Mouse (Mus musculus): ENCODE results near the gene Rnf13. TPM values are rescaled to one million over a fixed set of nuclear protein-coding genes. Genes with fewer than 3 reads are reported as not detected.
"Not testable (repeated sequence)": the region's sequence is repeated elsewhere in the genome, so short reads cannot be mapped to it uniquely, and the experiment has no call there.

The Rnf13 gene
- polyA plus RNA-seq, 2 experiments = 9.7 to 34.7 TPM

DNA sequence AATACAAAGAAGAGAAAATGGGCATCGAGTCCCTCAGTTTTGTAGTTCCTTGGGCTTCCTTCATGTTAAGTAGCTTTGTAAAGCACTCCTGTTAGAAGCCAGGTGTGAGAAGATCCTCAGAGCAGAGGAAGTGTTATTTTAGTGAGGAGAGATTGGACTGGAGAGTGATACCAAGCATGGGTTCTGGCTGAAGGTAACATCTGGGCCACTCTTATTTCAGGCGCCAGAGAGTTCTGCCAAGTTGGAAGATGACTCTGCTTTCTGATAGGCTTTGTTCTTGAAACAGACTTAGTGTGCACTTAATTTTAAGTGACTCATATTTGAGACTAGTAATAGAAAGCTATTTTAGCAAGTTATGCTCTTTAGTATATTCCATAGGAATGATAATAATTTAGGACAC, 41.1 kb downstream of the Rnf13 start:
- DNase-seq (ENCODE audit: low read depth in 3 of 3, low spot score in 3 of 3) (no peak), ATAC-seq (ENCODE audit: insufficient read depth) (no peak)
- Histone ChIP-seq H3K9ac (replicated peaks) (no peak overlapping the region), H3K4me2 (ENCODE audit: low read depth) (no peak overlapping the region), H3K4me3 (ENCODE audit: insufficient read depth in 1 of 2, low read depth in 2 of 2, low read length in 2 of 2) (no peak overlapping the region), H3K36me3 (replicated peaks; ENCODE audit: control insufficient read depth, insufficient read depth, low read depth) (no peaks in the 10 kb centered on the region), H3K9me3 (ENCODE audit: control insufficient read depth, low read length) (no peaks in the 10 kb centered on the region), H3K27ac (no peak overlapping the region), H3K27me3 (ENCODE audit: control insufficient read depth, insufficient read depth, low read length) (no peaks in the 10 kb centered on the region), H3K4me1 (replicated peaks; ENCODE audit: control insufficient read depth in 2 of 2, insufficient read depth in 2 of 2, low read length in 1 of 2) (no peaks in the 10 kb centered on the region)
- TF ChIP-seq CTCF (IDR thresholded peaks at IDR 0.05; ENCODE audit: low read depth) = no peak
- no peak for TF ChIP-seq EP300 (IDR thresholded peaks at IDR 0.05; ENCODE audit: low read depth)
- 77% methylated on average over 2 of the region's 2 CpGs for WGBS (ENCODE audit: insufficient replicate concordance)

DNA sequence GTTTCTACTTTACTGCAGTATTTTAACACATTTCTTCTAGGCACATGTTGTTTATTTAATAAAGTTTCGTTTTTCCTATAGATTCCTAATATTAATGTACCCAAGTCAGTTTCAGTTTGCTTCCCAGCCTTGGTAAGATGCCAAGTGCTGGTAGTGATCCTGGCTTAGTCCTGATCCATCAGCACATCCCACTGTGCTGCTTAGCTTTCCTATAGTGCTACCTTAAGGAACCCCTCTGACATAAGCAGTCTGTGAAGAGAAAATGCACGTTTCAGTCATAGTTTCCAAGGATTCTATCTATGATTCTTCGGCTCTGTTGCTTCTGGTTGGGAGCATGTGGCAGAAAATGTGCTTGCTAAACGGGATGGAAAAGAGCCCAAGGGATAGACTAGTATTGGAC, 52.6 kb downstream of the Rnf13 start:
- no peak for TF ChIP-seq CTCF (IDR thresholded peaks at IDR 0.05; ENCODE audit: low read depth)
- H3K27ac ChIP-seq = no peak overlapping the region
- no peak overlapping the region for H3K9ac ChIP-seq (replicated peaks)
- no peak overlapping the region for H3K4me3 ChIP-seq (ENCODE audit: insufficient read depth in 1 of 2, low read depth in 2 of 2, low read length in 2 of 2)
- no peaks in the 10 kb centered on the region for H3K36me3 ChIP-seq (replicated peaks; ENCODE audit: control insufficient read depth, insufficient read depth, low read depth)
- ATAC-seq (ENCODE audit: insufficient read depth) (no peak), DNase-seq (ENCODE audit: low read depth in 3 of 3, low spot score in 3 of 3) (no peak)
- H3K4me1 ChIP-seq (replicated peaks; ENCODE audit: control insufficient read depth in 2 of 2, insufficient read depth in 2 of 2, low read length in 1 of 2) = no peaks in the 10 kb centered on the region
- no peak overlapping the region for H3K4me2 ChIP-seq (ENCODE audit: low read depth)
- 59% methylated on average over 4 of the region's 4 CpGs for WGBS (ENCODE audit: insufficient replicate concordance)
- no peaks in the 10 kb centered on the region for H3K27me3 ChIP-seq (ENCODE audit: control insufficient read depth, insufficient read depth, low read length)
- no peaks in the 10 kb centered on the region for H3K9me3 ChIP-seq (ENCODE audit: control insufficient read depth, low read length)

DNA sequence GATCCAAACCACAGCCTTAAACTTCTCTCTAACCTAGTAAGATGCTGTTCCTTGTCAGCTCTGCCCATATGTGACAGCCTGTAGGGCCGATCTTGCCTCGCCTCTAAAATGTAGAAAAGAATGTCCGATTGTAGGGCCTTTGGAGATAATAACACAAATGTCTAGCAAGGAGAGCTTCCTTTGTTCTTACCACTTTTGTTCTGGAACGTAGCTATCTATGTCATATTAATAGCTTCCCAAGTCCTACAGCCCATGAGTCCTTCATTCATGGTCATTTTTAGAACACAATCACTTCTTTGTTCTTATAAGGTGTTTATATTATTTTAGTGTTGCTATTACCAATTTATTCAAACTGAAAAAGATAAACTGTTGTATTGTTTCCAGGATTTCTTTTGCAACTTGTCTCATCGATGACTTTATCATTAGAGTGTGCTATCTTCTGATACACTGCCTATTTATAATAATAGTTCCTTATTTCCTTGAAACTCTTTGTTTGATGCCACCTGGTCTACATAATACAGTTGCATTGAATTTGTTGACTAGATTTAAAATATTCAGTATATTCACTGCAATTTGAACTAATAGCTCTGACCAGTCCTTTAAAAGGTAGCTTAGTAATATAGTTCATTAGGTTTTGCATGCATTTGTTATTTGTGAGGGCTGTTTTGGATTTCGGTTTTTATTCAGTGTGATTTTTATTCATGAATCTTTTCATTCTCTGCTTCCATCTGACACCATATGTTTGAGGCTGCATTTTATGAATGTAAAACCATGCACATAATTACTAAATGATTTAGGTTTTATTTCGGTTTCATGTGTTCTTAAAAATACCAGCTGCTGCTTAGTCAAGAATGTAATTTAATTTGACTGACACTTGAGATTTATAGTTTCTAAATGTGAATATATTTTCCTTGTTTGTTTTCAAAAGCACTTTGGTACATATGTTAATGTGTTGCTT, 53.4 kb downstream of the Rnf13 start:
- H3K4me1 ChIP-seq (replicated peaks; ENCODE audit: control insufficient read depth in 2 of 2, insufficient read depth in 2 of 2, low read length in 1 of 2) = no peaks in the 10 kb centered on the region
- H3K4me3 ChIP-seq (ENCODE audit: insufficient read depth in 1 of 2, low read depth in 2 of 2, low read length in 2 of 2) = no peak overlapping the region
- ATAC-seq (ENCODE audit: insufficient read depth) (no peak), DNase-seq (ENCODE audit: low read depth in 3 of 3, low spot score in 3 of 3) (no peak)
- TF ChIP-seq CTCF (IDR thresholded peaks at IDR 0.05; ENCODE audit: low read depth) (no peak), EP300 (IDR thresholded peaks at IDR 0.05; ENCODE audit: low read depth) (no peak)
- H3K27ac ChIP-seq = no peak overlapping the region
- no peak overlapping the region for H3K9ac ChIP-seq (replicated peaks)
- no peaks in the 10 kb centered on the region for H3K27me3 ChIP-seq (ENCODE audit: control insufficient read depth, insufficient read depth, low read length)
- 66% methylated on average over 7 of the region's 7 CpGs for WGBS (ENCODE audit: insufficient replicate concordance)
- H3K36me3 ChIP-seq (replicated peaks; ENCODE audit: control insufficient read depth, insufficient read depth, low read depth) = no peaks in the 10 kb centered on the region
- no peak overlapping the region for H3K4me2 ChIP-seq (ENCODE audit: low read depth)
- H3K9me3 ChIP-seq (ENCODE audit: control insufficient read depth, low read length) = no peaks in the 10 kb centered on the region

DNA sequence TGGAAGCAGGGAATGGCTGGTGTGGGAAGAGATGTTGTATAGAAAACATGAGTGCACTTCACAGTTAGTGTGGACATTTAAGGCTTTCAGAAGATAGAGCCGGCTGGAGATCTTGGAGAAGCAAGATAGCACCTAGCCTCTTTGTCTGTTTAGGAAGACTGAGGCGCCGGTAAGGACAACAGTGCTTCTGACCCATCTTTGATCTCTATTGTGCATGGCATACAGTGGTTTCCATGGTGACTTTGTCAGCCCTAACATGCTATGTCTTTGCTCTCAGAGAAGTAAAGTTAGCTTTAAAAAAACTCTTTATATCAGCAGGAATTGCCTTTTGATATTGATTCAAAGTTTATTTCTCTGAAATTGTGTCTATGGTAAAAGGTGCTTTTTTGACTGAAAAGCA, 55.2 kb downstream of the Rnf13 start:
- Histone ChIP-seq H3K9ac (replicated peaks) (no peak overlapping the region), H3K9me3 (ENCODE audit: control insufficient read depth, low read length) (no peaks in the 10 kb centered on the region), H3K27me3 (ENCODE audit: control insufficient read depth, insufficient read depth, low read length) (no peaks in the 10 kb centered on the region), H3K36me3 (replicated peaks; ENCODE audit: control insufficient read depth, insufficient read depth, low read depth) (no peaks in the 10 kb centered on the region), H3K4me1 (replicated peaks; ENCODE audit: control insufficient read depth in 2 of 2, insufficient read depth in 2 of 2, low read length in 1 of 2) (no peaks in the 10 kb centered on the region), H3K27ac (no peak overlapping the region), H3K4me3 (ENCODE audit: insufficient read depth in 1 of 2, low read depth in 2 of 2, low read length in 2 of 2) (no peak overlapping the region), H3K4me2 (ENCODE audit: low read depth) (no peak overlapping the region)
- TF ChIP-seq EP300 (IDR thresholded peaks at IDR 0.05; ENCODE audit: low read depth) (no peak), CTCF (IDR thresholded peaks at IDR 0.05; ENCODE audit: low read depth) (no peak)
- ATAC-seq (ENCODE audit: insufficient read depth) = no peak
- DNase-seq (ENCODE audit: low read depth in 3 of 3, low spot score in 3 of 3) = no peak
- 71% methylated on average over 3 of the region's 3 CpGs for WGBS (ENCODE audit: insufficient replicate concordance)

DNA sequence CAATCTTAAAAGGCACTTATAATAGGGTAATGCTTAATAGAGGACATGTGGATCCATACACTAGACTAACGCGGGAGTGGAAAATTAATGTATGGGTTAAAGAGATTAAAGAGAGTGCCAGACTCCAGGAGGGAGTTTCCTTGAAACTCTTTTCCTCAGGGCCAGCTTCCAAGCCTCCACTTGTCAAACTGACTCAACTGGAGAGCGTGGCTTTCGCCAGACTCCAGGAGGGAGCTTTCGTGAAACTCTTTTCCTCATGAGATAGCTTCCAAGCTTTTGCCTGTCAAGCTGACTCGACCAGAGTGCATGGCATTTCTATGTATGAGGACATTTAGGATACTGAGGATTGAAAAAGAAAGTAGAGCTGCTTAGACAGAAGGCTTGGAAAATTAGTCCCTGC, 59.2 kb downstream of the Rnf13 start:
- H3K36me3 ChIP-seq (replicated peaks; ENCODE audit: control insufficient read depth, insufficient read depth, low read depth); H3K4me3 ChIP-seq (ENCODE audit: insufficient read depth in 1 of 2, low read depth in 2 of 2, low read length in 2 of 2); H3K4me2 ChIP-seq (ENCODE audit: low read depth); H3K27ac ChIP-seq; H3K27me3 ChIP-seq (ENCODE audit: control insufficient read depth, insufficient read depth, low read length); ATAC-seq (ENCODE audit: insufficient read depth); H3K9me3 ChIP-seq (ENCODE audit: control insufficient read depth, low read length); DNase-seq (ENCODE audit: low read depth in 3 of 3, low spot score in 3 of 3); H3K9ac ChIP-seq (replicated peaks); H3K4me1 ChIP-seq (replicated peaks; ENCODE audit: control insufficient read depth in 2 of 2, insufficient read depth in 2 of 2, low read length in 1 of 2): not testable (repeated sequence)
- 64% methylated on average over 6 of the region's 6 CpGs for WGBS (ENCODE audit: insufficient replicate concordance)

Measured in liver, embryonic 14.5 days (tissue).